Mouse (Mus musculus) adrenal gland, adult 18-20 months (tissue): ENCODE results near the gene Zranb1. TPM values are rescaled to one million over a fixed set of nuclear protein-coding genes. Genes with fewer than 3 reads are reported as not detected.

Experiments used
- DNase-seq, 2 experiments: peaks; one replicate each; pipeline ENCODE4 v3.0.0; 2021 to 2022; ENCODE audit warnings: low spot score in 2 of 2
- total RNA-seq, 2 experiments: library from RNA; stranded (reverse); gene quantifications; 1 replicate in 1 of 2; 2 replicates in 1 of 2; pipeline ENCODE4 v1.2.3; 2021

Gene Zranb1
- total RNA-seq, 2 experiments from 2014 or later, result 25.1 to 28.4 TPM

GRCm38 (mm10) chr7:133032589-133033203 is 101.8 kb downstream of the Zranb1 start:
- peak; percentile 62 to 65 for DNase-seq

GRCm38 (mm10) chr7:133035901-133036300 is 105.0 kb downstream of the Zranb1 start:
- no peak for DNase-seq

Other genes starting within 250 kb of the Zranb1 start
- gene Fam53b, start 117.3 kb upstream of the Zranb1 start, total RNA-seq, result 10 to 100 TPM; 41.2 to 71.7 TPM
- 10 to 100 TPM; 25.0 to 27.7 TPM for gene Eef1akmt2, start 78.5 kb upstream of the Zranb1 start, total RNA-seq
- gene Abraxas2, start 71.9 kb upstream of the Zranb1 start, total RNA-seq, result 10 to 100 TPM; 32.9 to 36.9 TPM
- 100 to 1,000 TPM; 294 to 308 TPM for gene Fgfr2, start 192.2 kb downstream of the Zranb1 start, total RNA-seq
- 10 to 100 TPM; 53.0 to 60.3 TPM for gene Ctbp2, start 193.2 kb downstream of the Zranb1 start, total RNA-seq